Mouse (Mus musculus) forebrain, embryonic 16.5 days (tissue): ENCODE measurements around the gene Cxcr4. TPM values are rescaled to one million over a fixed set of nuclear protein-coding genes. Genes with fewer than 3 reads are reported as not detected.
"Not testable (repeated sequence)": the region's sequence is repeated elsewhere in the genome, so short reads cannot be mapped to it uniquely, and the experiment has no call there.

Experiments
- ATAC-seq: fragments of 200-750 bp; cut with Nextera tagmentation; 2 replicates; pipeline ENCODE4 v1.8.0; 2017; ENCODE audit warnings: mild to moderate bottlenecking, moderate library complexity
- H3K27ac ChIP-seq: fragments of 300-500 bp; sonication (generic); 2 replicates; pipeline ENCODE4 v1.5.1; 2014; ENCODE audit warnings: low read length, control low read depth
- H3K27me3 ChIP-seq: fragments of 300-500 bp; sonication (generic); replicated peaks from 2 replicates; pipeline ENCODE4 v1.6.1; 2014; ENCODE audit warnings: low read length; ENCODE audit not compliant: control insufficient read depth, insufficient read depth
- H3K36me3 ChIP-seq: fragments of 300-500 bp; sonication (generic); 2 replicates; pipeline ENCODE4 v1.6.1; 2014; ENCODE audit not compliant: control insufficient read depth, insufficient read depth
- H3K4me1 ChIP-seq: fragments of 300-500 bp; sonication (generic); replicated peaks from 2 replicates; pipeline ENCODE4 v1.6.1; 2014; ENCODE audit warnings: low read length; ENCODE audit not compliant: control insufficient read depth, insufficient read depth
- H3K4me2 ChIP-seq: fragments of 300-500 bp; sonication (generic); 2 replicates; pipeline ENCODE4 v1.6.1; 2014; ENCODE audit warnings: mild to moderate bottlenecking, low read length, control low read depth
- H3K4me3 ChIP-seq: fragments of 300-500 bp; sonication (generic); replicated peaks from 2 replicates; pipeline ENCODE4 v1.5.1; 2014; ENCODE audit warnings: mild to moderate bottlenecking, low read length, control low read depth
- H3K9ac ChIP-seq: fragments of 300-500 bp; sonication (generic); replicated peaks from 2 replicates; pipeline ENCODE4 v1.6.1; 2014; ENCODE audit warnings: low read depth, low read length, control low read depth
- H3K9me3 ChIP-seq: fragments of 300-500 bp; sonication (generic); 2 replicates; pipeline ENCODE4 v1.6.1; 2016; ENCODE audit warnings: low read length; ENCODE audit not compliant: control insufficient read depth
- WGBS: fragments of 180-500 bp; shearing (Covaris S2); extraction: QIAGEN DNeasy Blood & Tissue Kit; methylation state at CpG from one replicate; pipeline ENCODE4 v1.1.7; 2014; 5-methylcytosine and 5-hydroxymethylcytosine counted together
- polyA plus RNA-seq: library from polyadenylated mRNA; unstranded; fragments of >200 nt; fragmentation: Nextera tagmentation; extraction: Ambion mirVana; gene quantifications from 2 replicates; pipeline ENCODE4 v1.2.1, GENCODE M21; 2015

The Cxcr4 gene
- polyA plus RNA-seq, 1 experiment from 2014 or later = 11.3 TPM

DNA sequence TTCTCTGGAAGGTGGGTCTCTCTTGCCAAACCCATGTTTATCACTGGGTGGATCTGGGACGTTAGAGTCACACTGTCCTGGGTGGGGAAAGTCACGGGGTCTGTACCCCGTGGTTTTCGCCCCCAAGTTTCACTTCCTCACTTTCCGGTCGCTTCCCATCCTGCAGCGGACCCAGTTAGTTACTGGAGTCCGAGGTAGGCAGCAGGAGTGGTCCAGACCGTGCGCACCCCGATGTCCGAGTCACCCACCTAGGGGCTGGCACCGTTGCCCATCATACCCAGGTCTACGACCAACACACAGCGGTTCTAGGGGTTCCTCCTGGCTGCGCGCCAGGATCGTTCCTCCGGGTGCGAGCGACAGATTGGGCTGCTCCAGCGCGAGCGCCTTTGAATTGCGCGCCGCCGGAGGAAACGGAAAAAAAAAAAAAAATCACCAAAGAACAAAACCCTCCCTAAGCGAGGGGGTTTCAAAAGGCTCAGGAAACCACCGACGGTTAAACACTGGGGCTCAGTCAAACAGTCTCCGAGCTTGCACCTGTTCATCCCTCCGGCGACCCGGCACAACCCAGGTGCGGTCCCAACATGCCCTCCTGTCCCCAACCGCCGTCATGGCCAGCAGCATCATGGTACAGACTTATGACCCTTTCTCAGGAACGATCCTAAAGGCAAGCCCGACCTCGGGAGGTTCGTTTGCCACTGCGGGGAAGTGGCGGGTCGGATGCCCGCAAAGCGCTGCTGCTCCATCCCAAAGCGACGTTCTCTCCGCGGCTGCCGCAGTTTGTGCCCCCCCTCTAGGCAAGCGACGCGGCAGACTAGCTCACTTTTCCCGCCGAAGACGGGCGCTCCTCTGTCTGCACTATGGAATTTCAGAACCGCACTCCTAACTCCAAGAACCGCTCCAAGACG, 1.0 kb downstream of the Cxcr4 start:
- H3K27ac ChIP-seq = peak overlapping the region; percentile 61
- peaks cover 52% of the 10 kb centered on the region for H3K4me1 ChIP-seq
- 0 out of 2 replicates have a peak, but pooled peaks have one; percentile 8 for ATAC-seq
- no peaks in the 10 kb centered on the region for H3K36me3 ChIP-seq
- peak overlapping the region; percentile 73 for H3K9ac ChIP-seq
- WGBS = under 1% methylated on average over 63 of the region's 63 CpGs
- no peaks in the 10 kb centered on the region for H3K27me3 ChIP-seq
- H3K4me2 ChIP-seq = peak overlapping the region; percentile 89
- peak overlapping the region; percentile 68 for H3K4me3 ChIP-seq
- no peaks in the 10 kb centered on the region for H3K9me3 ChIP-seq

DNA sequence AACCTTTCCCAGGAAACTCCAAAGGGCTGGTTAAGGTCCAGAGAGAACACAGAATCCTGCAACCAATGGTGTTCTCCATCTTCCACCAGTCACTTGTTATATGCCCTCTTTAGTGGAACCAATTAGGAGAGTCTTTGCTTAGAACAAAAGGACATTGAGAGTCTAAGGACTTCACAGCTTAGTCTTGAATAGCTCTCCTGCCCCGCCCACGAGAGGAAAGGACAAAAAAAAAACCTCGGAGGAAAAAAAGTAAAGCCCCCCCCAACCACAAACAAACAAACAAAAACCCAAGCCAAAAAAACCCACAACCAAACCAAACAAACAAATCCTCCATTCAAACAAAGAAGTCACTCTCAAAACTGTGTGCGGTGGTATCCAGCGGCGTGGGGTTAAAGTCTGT, 2.1 kb downstream of the Cxcr4 start:
- Histone ChIP-seq H3K4me3 (peak overlapping the region; percentile 25), H3K27ac (no peak overlapping the region), H3K27me3 (no peaks in the 10 kb centered on the region), H3K36me3 (no peaks in the 10 kb centered on the region), H3K9me3 (no peaks in the 10 kb centered on the region), H3K4me1 (peaks cover 49% of the 10 kb centered on the region), H3K4me2 (peak overlapping the region; percentile 28), H3K9ac (no peak overlapping the region)
- 2% methylated on average over 6 of the region's 6 CpGs for WGBS
- ATAC-seq = no peak

- ATAC-seq = no peak
- WGBS = 86% methylated on average over 9 of the region's 9 CpGs
- Histone ChIP-seq H3K4me3 (peak overlapping the region; percentile 25), H3K4me1 (peaks cover 44% of the 10 kb centered on the region), H3K4me2 (peak overlapping the region; percentile 28), H3K9me3 (no peaks in the 10 kb centered on the region), H3K36me3 (no peaks in the 10 kb centered on the region), H3K27ac (no peak overlapping the region), H3K9ac (no peak overlapping the region), H3K27me3 (no peaks in the 10 kb centered on the region)
These were observed 2.6 kb downstream of the Cxcr4 start for GRCm38 (mm10) chr1:128589488-128589887.

DNA sequence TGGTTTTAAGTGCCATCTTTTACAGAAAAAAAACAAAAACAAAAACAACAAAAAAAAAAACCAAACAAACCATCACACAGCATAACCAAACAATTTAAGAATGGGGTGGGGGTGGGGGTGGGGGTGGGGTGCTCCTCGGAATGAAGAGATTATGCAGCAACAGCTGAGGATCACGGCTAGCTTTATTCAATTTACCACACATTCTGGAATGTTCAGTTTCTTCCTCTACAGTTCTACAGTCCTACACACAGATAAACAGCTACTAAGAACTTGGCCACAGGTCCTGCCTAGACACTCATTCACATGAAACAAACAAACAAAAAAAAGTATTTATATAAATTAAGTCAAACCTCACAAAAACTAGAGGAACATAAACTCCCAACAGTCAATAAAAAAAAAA, 3.8 kb downstream of the Cxcr4 start:
- no peaks in the 10 kb centered on the region for H3K9me3 ChIP-seq
- no peaks in the 10 kb centered on the region for H3K27me3 ChIP-seq
- H3K4me1 ChIP-seq = peaks cover 32% of the 10 kb centered on the region
- H3K27ac ChIP-seq = no peak overlapping the region
- no peaks in the 10 kb centered on the region for H3K36me3 ChIP-seq
- WGBS = 43% methylated on average over 2 of the region's 2 CpGs
- ATAC-seq = no peak
- H3K4me3 ChIP-seq = no peak overlapping the region
- 0 out of 2 replicates have a peak overlapping the region, but pooled peaks have one; percentile 12 for H3K4me2 ChIP-seq
- H3K9ac ChIP-seq = no peak overlapping the region

DNA sequence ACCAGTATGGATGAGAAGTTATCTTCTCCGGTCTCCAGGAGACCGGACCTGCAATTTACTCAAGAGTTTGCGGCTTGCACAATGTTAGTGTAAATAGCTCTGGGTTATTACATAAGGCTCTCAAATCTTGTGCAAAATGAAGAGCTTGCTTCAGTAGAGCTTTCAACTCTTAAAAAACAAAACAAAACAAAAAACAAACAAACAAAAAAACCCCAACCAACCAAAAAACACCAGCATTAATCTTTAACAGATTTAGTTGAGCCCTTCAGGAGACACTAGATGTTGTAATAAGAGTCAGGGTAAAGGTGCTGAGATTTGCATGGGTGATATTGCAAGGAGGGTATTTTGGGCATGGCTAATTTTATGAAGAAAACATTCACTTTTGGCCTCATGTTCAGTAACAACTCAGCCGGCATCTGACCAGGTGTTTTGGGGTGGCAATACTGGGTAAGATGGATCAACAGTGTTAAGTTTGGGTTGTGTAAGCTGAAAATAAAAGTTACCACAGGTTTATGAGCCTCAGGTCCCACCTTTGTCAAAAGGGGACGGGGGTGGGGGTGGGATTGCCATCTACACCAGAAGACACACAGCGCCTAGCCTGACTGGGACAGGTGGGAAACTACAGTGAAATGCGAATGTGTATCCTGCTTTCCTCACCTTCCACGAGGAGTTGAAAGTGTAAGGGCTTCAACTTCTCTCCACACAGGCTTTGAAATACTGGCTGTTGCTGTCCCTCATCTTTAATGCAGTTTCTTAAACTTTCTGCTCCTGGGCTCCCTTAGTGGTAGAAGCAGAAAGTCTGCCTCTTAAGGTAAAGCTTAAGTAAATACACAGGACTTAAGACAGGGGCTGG, 4.9 kb downstream of the Cxcr4 start:
- H3K9me3 ChIP-seq = no peaks in the 10 kb centered on the region
- no peaks in the 10 kb centered on the region for H3K27me3 ChIP-seq
- 72% methylated on average over 8 of the region's 8 CpGs for WGBS
- H3K36me3 ChIP-seq = no peaks in the 10 kb centered on the region
- H3K4me3 ChIP-seq = no peak overlapping the region
- H3K4me1 ChIP-seq = peaks cover 20% of the 10 kb centered on the region
- no peak overlapping the region for H3K9ac ChIP-seq
- ATAC-seq = no peak
- H3K4me2 ChIP-seq = peak overlapping the region; percentile 3; the same call in 1 of the 2 replicates
- H3K27ac ChIP-seq = peak overlapping the region; percentile 36; the same call in 1 of the 2 replicates

DNA sequence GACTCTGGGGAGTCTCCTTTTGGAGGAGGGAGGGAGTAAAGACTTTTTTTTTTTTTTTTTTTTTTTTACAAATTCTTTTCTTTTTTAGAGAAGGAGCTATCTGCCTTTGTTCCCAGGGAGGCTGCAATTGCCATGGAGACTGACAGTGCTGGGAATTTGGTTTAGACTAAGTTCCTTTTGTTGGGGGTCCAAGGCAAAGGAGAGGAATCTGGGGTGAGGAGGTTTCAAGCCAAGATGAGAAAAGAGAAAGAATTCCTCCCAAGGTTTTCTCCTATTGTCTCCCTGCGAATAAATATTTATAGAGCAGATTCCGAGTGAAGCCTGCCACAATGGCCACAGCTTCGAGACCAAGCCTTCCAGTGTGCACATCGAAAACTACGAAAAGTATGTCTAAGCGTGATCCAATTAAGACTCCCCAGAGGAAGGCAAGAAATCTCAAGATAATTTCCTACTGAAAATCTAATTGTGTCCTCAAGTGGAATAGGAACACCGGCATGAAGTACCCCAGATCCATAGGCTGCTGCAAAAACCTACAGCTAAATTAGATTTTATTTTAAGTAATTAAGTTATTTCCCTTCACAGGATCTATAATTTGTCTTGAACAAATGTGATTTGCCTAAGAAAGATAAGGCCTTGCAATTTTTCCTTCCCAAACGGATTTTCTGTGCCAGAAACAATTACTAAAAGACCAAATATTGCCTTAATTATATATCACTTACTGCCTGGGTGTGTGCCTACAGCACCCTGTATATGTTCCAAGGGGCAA, 5.7 kb downstream of the Cxcr4 start:
- no peak overlapping the region for H3K4me3 ChIP-seq
- H3K4me1 ChIP-seq = peaks cover 15% of the 10 kb centered on the region
- peak; percentile 26 for ATAC-seq
- no peaks in the 10 kb centered on the region for H3K27me3 ChIP-seq
- H3K27ac ChIP-seq = peak overlapping the region; percentile 36; the same call in 1 of the 2 replicates
- H3K36me3 ChIP-seq = no peaks in the 10 kb centered on the region
- no peak overlapping the region for H3K9ac ChIP-seq
- H3K4me2 ChIP-seq = no peak overlapping the region; the same call in 1 of the 2 replicates
- peaks cover 1% of the 10 kb centered on the region; the same call in 1 of the 2 replicates for H3K9me3 ChIP-seq
- 6% methylated on average over 8 of the region's 8 CpGs for WGBS

GRCm38 (mm10) chr1:128585396-128586161, 6.5 kb downstream of the Cxcr4 start:
- 7% methylated on average over 3 of the region's 3 CpGs for WGBS
- ATAC-seq = peak; percentile 60
- peaks cover 13% of the 10 kb centered on the region for H3K4me1 ChIP-seq

GRCm38 (mm10) chr1:128584716-128585115, 7.4 kb downstream of the Cxcr4 start:
- 92% methylated on average over 1 of the region's 1 CpGs for WGBS
- ATAC-seq, H3K27me3 ChIP-seq: not testable (repeated sequence)

More at GRCm38 (mm10) chr1:128585396-128586161, 6.5 kb downstream of the Cxcr4 start:
- Histone ChIP-seq H3K4me3 (no peak overlapping the region), H3K9ac (no peak overlapping the region), H3K4me2 (no peak overlapping the region), H3K9me3 (peaks cover 5% of the 10 kb centered on the region; the same call in 1 of the 2 replicates), H3K36me3 (no peaks in the 10 kb centered on the region), H3K27me3 (no peaks in the 10 kb centered on the region), H3K27ac (0 out of 2 replicates have a peak overlapping the region, but pooled peaks have one; percentile 30)

More at GRCm38 (mm10) chr1:128584716-128585115, 7.4 kb downstream of the Cxcr4 start:
- H3K4me3 ChIP-seq, H3K4me2 ChIP-seq, H3K9ac ChIP-seq, H3K36me3 ChIP-seq, H3K27ac ChIP-seq, H3K9me3 ChIP-seq: not testable (repeated sequence)
- peaks cover 12% of the 10 kb centered on the region for H3K4me1 ChIP-seq
